Mouse (Mus musculus) bone marrow macrophage, adult 2 months (primary cell): ENCODE data around the gene Dmac2. TPM values are rescaled to one million over a fixed set of nuclear protein-coding genes. Genes with fewer than 3 reads are reported as not detected.
A peak's percentile ranks its signal among the peaks of the same experiment; 100 is the strongest.

Source experiments
- H3K27ac ChIP-seq: 2 replicates; pipeline ENCODE4 v1.5.1; 2012; ENCODE audit warnings: low read depth, low read length; ENCODE audit not compliant: insufficient read depth
- H3K4me1 ChIP-seq: 2 replicates; pipeline ENCODE4 v1.6.1; 2012; ENCODE audit warnings: low read length; ENCODE audit not compliant: control insufficient read depth, insufficient read depth
- H3K4me3 ChIP-seq: 2 replicates; pipeline ENCODE4 v1.5.1; 2012; ENCODE audit warnings: mild to moderate bottlenecking, low read length, moderate library complexity; ENCODE audit not compliant: insufficient read depth
- CTCF ChIP-seq: IDR thresholded peaks from 2 replicates; pipeline ENCODE4 v1.5.1; 2012; ENCODE audit warnings: low read depth, mild to moderate bottlenecking, low read length, moderate library complexity
- POLR2A ChIP-seq: IDR thresholded peaks from 2 replicates; pipeline ENCODE4 v1.6.1; 2012; ENCODE audit warnings: mild to moderate bottlenecking, low read depth, low read length, borderline replicate concordance
- polyA plus RNA-seq: library from polyadenylated mRNA; stranded (reverse); fragments of >200 nt; gene quantifications from 2 replicates; pipeline ENCODE4 v1.2.4, GENCODE M21; 2012; ENCODE audit not compliant: missing spikeins, insufficient read depth, insufficient read length

The Dmac2 gene
- polyA plus RNA-seq, 1 experiment: 41.2 TPM

GRCm38 (mm10) chr7:25591226-25591625, 28.0 kb upstream of the Dmac2 start:
- Histone ChIP-seq H3K4me3 (no peak overlapping the region), H3K4me1 (no peaks in the 10 kb centered on the region), H3K27ac (no peak overlapping the region)
- TF ChIP-seq CTCF: no peak
- TF ChIP-seq POLR2A: no peak

- Histone ChIP-seq H3K27ac (no peak overlapping the region), H3K4me3 (no peak overlapping the region), H3K4me1 (no peaks in the 10 kb centered on the region)
- TF ChIP-seq POLR2A: no peak
- no peak for TF ChIP-seq CTCF
Measured at GRCm38 (mm10) chr7:25593859-25594258, 25.4 kb upstream of the Dmac2 start.

GRCm38 (mm10) chr7:25599663-25600062, 19.6 kb upstream of the Dmac2 start:
- H3K27ac ChIP-seq: no peak overlapping the region
- H3K4me3 ChIP-seq: no peak overlapping the region
- no peaks in the 10 kb centered on the region for H3K4me1 ChIP-seq
- TF ChIP-seq CTCF: no peak
- no peak for TF ChIP-seq POLR2A

- no peak for TF ChIP-seq POLR2A
- no peak for TF ChIP-seq CTCF
- Histone ChIP-seq H3K4me1 (peaks cover 2% of the 10 kb centered on the region; the same call in 1 of the 2 replicates), H3K27ac (no peak overlapping the region), H3K4me3 (no peak overlapping the region)
Measured at GRCm38 (mm10) chr7:25600666-25601065, 18.5 kb upstream of the Dmac2 start.

- H3K4me1 ChIP-seq: peaks cover 8% of the 10 kb centered on the region
- TF ChIP-seq CTCF (no peak), POLR2A (no peak)
- H3K4me3 ChIP-seq: no peak overlapping the region
- no peak overlapping the region for H3K27ac ChIP-seq
Measured at GRCm38 (mm10) chr7:25601346-25601745, 17.9 kb upstream of the Dmac2 start.

- TF ChIP-seq CTCF: no peak
- TF ChIP-seq POLR2A: no peak
- peaks cover 25% of the 10 kb centered on the region for H3K4me1 ChIP-seq
- H3K27ac ChIP-seq: peak overlapping the region; percentile 86
- peak overlapping the region; percentile 29 for H3K4me3 ChIP-seq
Measured at GRCm38 (mm10) chr7:25606625-25607063, 12.6 kb upstream of the Dmac2 start.

- no peak for TF ChIP-seq POLR2A
- no peak for TF ChIP-seq CTCF
- Histone ChIP-seq H3K4me3 (no peak overlapping the region), H3K4me1 (peaks cover 25% of the 10 kb centered on the region), H3K27ac (peak overlapping the region; percentile 86)
Measured at GRCm38 (mm10) chr7:25607196-25607595, 12.0 kb upstream of the Dmac2 start.

- peaks cover 25% of the 10 kb centered on the region for H3K4me1 ChIP-seq
- TF ChIP-seq POLR2A: no peak
- no peak for TF ChIP-seq CTCF
- no peak overlapping the region for H3K4me3 ChIP-seq
- no peak overlapping the region for H3K27ac ChIP-seq
Measured at GRCm38 (mm10) chr7:25610056-25610455, 9.2 kb upstream of the Dmac2 start.

GRCm38 (mm10) chr7:25611501-25611900, 7.7 kb upstream of the Dmac2 start:
- peaks cover 16% of the 10 kb centered on the region for H3K4me1 ChIP-seq
- H3K4me3 ChIP-seq: no peak overlapping the region
- H3K27ac ChIP-seq: no peak overlapping the region
- no peak for TF ChIP-seq POLR2A
- TF ChIP-seq CTCF: no peak

GRCm38 (mm10) chr7:25614086-25614485, 5.1 kb upstream of the Dmac2 start:
- Histone ChIP-seq H3K4me3 (no peak overlapping the region), H3K27ac (no peak overlapping the region), H3K4me1 (peaks cover 8% of the 10 kb centered on the region)
- TF ChIP-seq POLR2A (no peak), CTCF (no peak)

GRCm38 (mm10) chr7:25614831-25615705, 4.1 kb upstream of the Dmac2 start:
- Histone ChIP-seq H3K4me1 (peaks cover 5% of the 10 kb centered on the region), H3K4me3 (no peak overlapping the region), H3K27ac (no peak overlapping the region)
- no peak for TF ChIP-seq CTCF
- TF ChIP-seq POLR2A: no peak
